Mouse (Mus musculus): Measurements from ENCODE around the gene Zfp652. TPM values are rescaled to one million over a fixed set of nuclear protein-coding genes. Genes with fewer than 3 reads are reported as not detected.
"Not testable (repeated sequence)": the region's sequence is repeated elsewhere in the genome, so short reads cannot be mapped to it uniquely, and the experiment has no call there.

Gene Zfp652
- polyA plus RNA-seq, 1 experiment from 2014 or later: 12.8 TPM

DNA sequence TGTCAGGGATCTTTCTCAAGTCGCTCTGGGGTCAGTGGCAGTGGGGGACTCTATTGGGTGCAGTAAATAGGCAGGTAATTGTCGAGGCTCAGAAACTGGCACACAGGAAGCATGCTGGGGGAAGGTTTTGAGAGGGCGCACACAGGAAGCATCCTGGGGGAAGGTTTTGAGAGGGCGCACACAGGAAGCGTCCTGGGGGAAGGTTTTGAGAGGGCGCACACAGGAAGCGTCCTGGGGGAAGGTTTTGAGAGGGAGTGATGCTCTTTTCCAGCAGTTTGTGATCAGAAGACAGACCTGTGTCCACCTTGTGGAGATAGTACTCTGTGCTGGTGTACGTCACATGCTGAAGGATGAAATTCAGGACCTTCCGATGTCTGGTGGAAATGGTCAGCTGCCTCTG is 163.3 kb downstream of the Zfp652 start:
- Histone ChIP-seq H3K9me3 (replicated peaks; ENCODE audit: control insufficient read depth, low read length) (no peaks in the 10 kb centered on the region), H3K9ac (replicated peaks; ENCODE audit: low read length) (no peak overlapping the region), H3K36me3 (replicated peaks; ENCODE audit: control insufficient read depth, insufficient read depth, low read depth, low read length) (no peaks in the 10 kb centered on the region), H3K4me1 (ENCODE audit: control insufficient read depth, insufficient read depth, low read length) (no peaks in the 10 kb centered on the region), H3K4me2 (ENCODE audit: low read depth, low read length) (no peak overlapping the region), H3K27ac (replicated peaks; ENCODE audit: low read depth, low read length) (no peak overlapping the region), H3K4me3 (ENCODE audit: low read depth, low read length) (no peak overlapping the region), H3K27me3 (ENCODE audit: control insufficient read depth, insufficient read depth, low read length) (no peaks in the 10 kb centered on the region)
- 29% methylated on average over 9 of the region's 9 CpGs for WGBS
- DNase-seq (ENCODE audit: low spot score): no peak
- no peak for ATAC-seq (replicated peaks; ENCODE audit: insufficient number of reproducible peaks, low FRiP score, low TSS enrichment, low read depth)

DNA sequence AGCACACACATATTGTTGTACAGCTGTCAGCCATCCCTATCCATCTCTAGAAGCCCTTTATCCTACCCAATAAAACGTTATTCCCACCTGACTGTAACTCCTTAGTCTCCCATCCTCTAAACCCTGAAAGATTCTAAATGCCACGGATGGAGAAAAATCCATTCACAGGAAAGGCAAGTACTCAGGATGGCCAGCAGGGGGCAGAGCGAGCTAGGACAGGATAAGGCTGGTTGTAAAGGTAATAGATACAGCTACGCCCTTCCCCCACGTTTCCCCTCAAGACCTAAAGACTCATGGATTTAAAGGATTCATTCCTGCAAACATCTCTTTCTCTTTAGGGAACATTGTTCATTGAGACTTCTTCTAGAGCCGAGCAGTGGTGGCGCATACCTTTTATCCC is 163.8 kb downstream of the Zfp652 start:
- H3K4me3 ChIP-seq (ENCODE audit: low read depth, low read length): no peak overlapping the region
- H3K27ac ChIP-seq (replicated peaks; ENCODE audit: low read depth, low read length): no peak overlapping the region
- H3K9ac ChIP-seq (replicated peaks; ENCODE audit: low read length): no peak overlapping the region
- no peaks in the 10 kb centered on the region for H3K4me1 ChIP-seq (ENCODE audit: control insufficient read depth, insufficient read depth, low read length)
- no peaks in the 10 kb centered on the region for H3K27me3 ChIP-seq (ENCODE audit: control insufficient read depth, insufficient read depth, low read length)
- DNase-seq (ENCODE audit: low spot score): peak; percentile 82
- H3K36me3 ChIP-seq (replicated peaks; ENCODE audit: control insufficient read depth, insufficient read depth, low read depth, low read length): no peaks in the 10 kb centered on the region
- 23% methylated on average over 7 of the region's 7 CpGs for WGBS
- no peak overlapping the region for H3K4me2 ChIP-seq (ENCODE audit: low read depth, low read length)
- H3K9me3 ChIP-seq (replicated peaks; ENCODE audit: control insufficient read depth, low read length): no peaks in the 10 kb centered on the region
- ATAC-seq (replicated peaks; ENCODE audit: insufficient number of reproducible peaks, low FRiP score, low TSS enrichment, low read depth): no peak

DNA sequence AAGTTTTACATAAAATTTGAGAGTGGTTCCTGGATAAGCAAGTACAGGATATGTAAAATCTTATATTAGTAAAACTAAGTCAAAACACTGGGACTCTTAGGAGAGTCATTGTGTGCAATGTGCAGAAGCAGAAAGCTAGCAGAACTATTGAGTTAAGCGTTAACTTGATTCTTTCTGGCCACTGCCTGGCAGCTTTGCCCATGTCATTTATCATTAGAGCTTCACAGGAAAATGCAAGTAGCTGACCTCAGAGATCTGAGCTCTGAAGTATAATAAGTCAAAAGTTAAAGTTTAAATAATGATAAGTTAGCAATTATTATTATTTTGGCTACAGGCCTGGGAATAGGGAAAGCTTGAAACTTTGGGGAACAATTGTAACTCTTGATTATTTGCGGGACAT is 167.4 kb downstream of the Zfp652 start:
- ATAC-seq (replicated peaks; ENCODE audit: insufficient number of reproducible peaks, low FRiP score, low TSS enrichment, low read depth); H3K27me3 ChIP-seq (ENCODE audit: control insufficient read depth, insufficient read depth, low read length): not testable (repeated sequence)

More for the DNA sequence above, 167.4 kb downstream of the Zfp652 start:
- DNase-seq (ENCODE audit: low spot score); H3K9ac ChIP-seq (replicated peaks; ENCODE audit: low read length); H3K27ac ChIP-seq (replicated peaks; ENCODE audit: low read depth, low read length); H3K9me3 ChIP-seq (replicated peaks; ENCODE audit: control insufficient read depth, low read length); H3K36me3 ChIP-seq (replicated peaks; ENCODE audit: control insufficient read depth, insufficient read depth, low read depth, low read length); H3K4me2 ChIP-seq (ENCODE audit: low read depth, low read length); H3K4me3 ChIP-seq (ENCODE audit: low read depth, low read length); H3K4me1 ChIP-seq (ENCODE audit: control insufficient read depth, insufficient read depth, low read length): not testable (repeated sequence)
- 74% methylated on average over 2 of the region's 2 CpGs for WGBS

Other genes starting within 250 kb of the Zfp652 start
- 0.61 and 0.98 TPM in 2 replicates for gene Nxph3, start 198.1 kb upstream of the Zfp652 start, polyA plus RNA-seq (2014; fragmentation: Nextera tagmentation; extraction: Ambion mirVana)
- gene Ngfr, start 124.9 kb upstream of the Zfp652 start, polyA plus RNA-seq (2014; fragmentation: Nextera tagmentation; extraction: Ambion mirVana): 13.7 and 13.9 TPM in 2 replicates
- 244 and 253 TPM in 2 replicates for gene Phb, start 45.7 kb upstream of the Zfp652 start, polyA plus RNA-seq (2014; fragmentation: Nextera tagmentation; extraction: Ambion mirVana)
- 0.67 and 1.3 TPM in 2 replicates for gene B130006D01Rik, start 10.9 kb downstream of the Zfp652 start, polyA plus RNA-seq (2014; fragmentation: Nextera tagmentation; extraction: Ambion mirVana)
- not detected in 2 replicates for gene Phospho1, start 111.8 kb downstream of the Zfp652 start, polyA plus RNA-seq (2014; fragmentation: Nextera tagmentation; extraction: Ambion mirVana)
- 7.8 and 9.2 TPM in 2 replicates for gene Gngt2, start 124.5 kb downstream of the Zfp652 start, polyA plus RNA-seq (2014; fragmentation: Nextera tagmentation; extraction: Ambion mirVana)
- 2.1 and 2.4 TPM in 2 replicates for gene Abi3, start 129.8 kb downstream of the Zfp652 start, polyA plus RNA-seq (2014; fragmentation: Nextera tagmentation; extraction: Ambion mirVana)
- gene B4galnt2, start 202.2 kb downstream of the Zfp652 start, polyA plus RNA-seq (2014; fragmentation: Nextera tagmentation; extraction: Ambion mirVana): not detected in 2 replicates